Mouse (Mus musculus) embryonic fibroblast, embryonic 13.5 days (primary cell): Measurements from ENCODE around the gene Astn2. TPM values are rescaled to one million over a fixed set of nuclear protein-coding genes. Genes with fewer than 3 reads are reported as not detected.

Experiments
- H3K27ac ChIP-seq: 2 replicates; pipeline ENCODE4 v1.5.1; 2012; ENCODE audit warnings: low read length, control low read depth, inconsistent platforms; ENCODE audit not compliant: insufficient read depth
- H3K4me1 ChIP-seq: 2 replicates; pipeline ENCODE4 v1.6.1; 2011; ENCODE audit warnings: low read length; ENCODE audit not compliant: control insufficient read depth, insufficient read depth
- H3K4me3 ChIP-seq: 2 replicates; pipeline ENCODE4 v1.5.1; 2011; ENCODE audit warnings: mild to moderate bottlenecking, control low read depth, low read length; ENCODE audit not compliant: insufficient read depth
- CTCF ChIP-seq: IDR thresholded peaks from 2 replicates; pipeline ENCODE4 v1.5.1; 2011; ENCODE audit warnings: mild to moderate bottlenecking, control low read depth, low read length, moderate library complexity, borderline replicate concordance; ENCODE audit not compliant: insufficient read depth
- POLR2A ChIP-seq: IDR thresholded peaks from 2 replicates; pipeline ENCODE4 v1.6.1; 2011; ENCODE audit warnings: low read depth, mild to moderate bottlenecking, control low read depth, low read length, moderate library complexity
- polyA plus RNA-seq: library from polyadenylated mRNA; stranded (reverse); fragments of >200 nt; gene quantifications from 2 replicates; pipeline ENCODE4 v1.2.4, GENCODE M21; 2011; ENCODE audit warnings: low read depth; ENCODE audit not compliant: missing spikeins, insufficient read length

The Astn2 gene
- polyA plus RNA-seq, 1 experiment, result 4.2 TPM

GRCm38 (mm10) chr4:66314806-66315484 is 89.5 kb downstream of the Astn2 start:
- H3K4me1 ChIP-seq, result no peaks in the 10 kb centered on the region
- H3K4me3 ChIP-seq, result no peak overlapping the region
- no peak for TF ChIP-seq POLR2A
- no peak for TF ChIP-seq CTCF
- H3K27ac ChIP-seq, result no peak overlapping the region

- TF ChIP-seq POLR2A (no peak), CTCF (no peak)
- Histone ChIP-seq H3K4me1 (no peaks in the 10 kb centered on the region), H3K4me3 (no peak overlapping the region), H3K27ac (no peak overlapping the region)
Measured at GRCm38 (mm10) chr4:66312733-66313132, 91.7 kb downstream of the Astn2 start.

GRCm38 (mm10) chr4:66310315-66311020 is 93.9 kb downstream of the Astn2 start:
- no peak overlapping the region for H3K27ac ChIP-seq
- TF ChIP-seq CTCF, result no peak
- no peak for TF ChIP-seq POLR2A
- H3K4me3 ChIP-seq, result no peak overlapping the region
- H3K4me1 ChIP-seq, result no peaks in the 10 kb centered on the region

- H3K27ac ChIP-seq, result no peak overlapping the region
- no peak overlapping the region for H3K4me3 ChIP-seq
- TF ChIP-seq POLR2A (no peak), CTCF (no peak)
- no peaks in the 10 kb centered on the region for H3K4me1 ChIP-seq
Measured at GRCm38 (mm10) chr4:66306377-66306776, 98.0 kb downstream of the Astn2 start.

- no peak for TF ChIP-seq POLR2A
- TF ChIP-seq CTCF, result no peak
- Histone ChIP-seq H3K4me3 (no peak overlapping the region), H3K4me1 (no peaks in the 10 kb centered on the region), H3K27ac (no peak overlapping the region)
Measured at GRCm38 (mm10) chr4:66302686-66303310, 101.6 kb downstream of the Astn2 start.

GRCm38 (mm10) chr4:66285034-66285433 is 119.4 kb downstream of the Astn2 start:
- no peak for TF ChIP-seq CTCF
- no peak for TF ChIP-seq POLR2A
- no peak overlapping the region for H3K27ac ChIP-seq
- H3K4me3 ChIP-seq, result no peak overlapping the region
- no peaks in the 10 kb centered on the region for H3K4me1 ChIP-seq

GRCm38 (mm10) chr4:66276096-66276495 is 128.3 kb downstream of the Astn2 start:
- TF ChIP-seq POLR2A (no peak), CTCF (no peak)
- Histone ChIP-seq H3K27ac (no peak overlapping the region), H3K4me3 (no peak overlapping the region), H3K4me1 (no peaks in the 10 kb centered on the region)

- H3K4me1 ChIP-seq, result no peaks in the 10 kb centered on the region
- H3K27ac ChIP-seq, result no peak overlapping the region
- no peak overlapping the region for H3K4me3 ChIP-seq
- TF ChIP-seq POLR2A (no peak), CTCF (no peak)
Measured at GRCm38 (mm10) chr4:66271550-66272117, 132.8 kb downstream of the Astn2 start.

GRCm38 (mm10) chr4:66264031-66264430 is 140.4 kb downstream of the Astn2 start:
- H3K4me3 ChIP-seq, result no peak overlapping the region
- H3K27ac ChIP-seq, result no peak overlapping the region
- H3K4me1 ChIP-seq, result no peaks in the 10 kb centered on the region
- TF ChIP-seq POLR2A (no peak), CTCF (no peak)
